Mouse (Mus musculus): Measurements from ENCODE around the gene Spef1. TPM values are rescaled to one million over a fixed set of nuclear protein-coding genes. Genes with fewer than 3 reads are reported as not detected.

Gene Spef1
- polyA plus RNA-seq, 1 experiment from 2014 or later = 3.7 TPM

- TF ChIP-seq CTCF (IDR thresholded peaks at IDR 0.05; ENCODE audit: low read depth) = no peak
- H3K36me3 ChIP-seq (ENCODE audit: insufficient read depth, low read length) = no peaks in the 10 kb centered on the region
- H3K9ac ChIP-seq (ENCODE audit: low read depth, low read length) = peak within 1 kb of the TSS; percentile 81
- WGBS = under 1% methylated on average over 54 of the region's 54 CpGs
- H3K9me3 ChIP-seq (replicated peaks; ENCODE audit: low read length) = no peaks in the 10 kb centered on the region
- peak; percentile 100 for DNase-seq (ENCODE audit: low spot score)
- no peaks in the 10 kb centered on the region for H3K27me3 ChIP-seq (ENCODE audit: insufficient read depth, low read length)
- peak within 1 kb of the TSS; percentile 82 for H3K4me2 ChIP-seq (ENCODE audit: low read length)
- no peaks in the 10 kb centered on the region for H3K4me1 ChIP-seq (replicated peaks; ENCODE audit: insufficient read depth, low read length)
- H3K27ac ChIP-seq = peak within 1 kb of the TSS; percentile 85
- H3K4me3 ChIP-seq (replicated peaks; ENCODE audit: low read depth, low read length) = peak within 1 kb of the TSS; percentile 66
- ATAC-seq (replicated peaks; ENCODE audit: low FRiP score, low read depth) = peak; percentile 97
Measured at GRCm38 (mm10) chr2:131159938-131160581, 27.0 kb downstream of the Spef1 start, which contains the start of gene 1700037H04Rik. Gene 1700037H04Rik, minus strand, starts transcription at chr2:131160081.

GRCm38 (mm10) chr2:131159491-131159910 is 27.6 kb downstream of the Spef1 start:
- ATAC-seq (replicated peaks; ENCODE audit: low FRiP score, low read depth) = peak; percentile 54
- DNase-seq (ENCODE audit: low spot score) = peak; percentile 58
- TF ChIP-seq CTCF (IDR thresholded peaks at IDR 0.05; ENCODE audit: low read depth) = no peak
- Histone ChIP-seq H3K36me3 (ENCODE audit: insufficient read depth, low read length) (peaks cover 4% of the 10 kb centered on the region; the same call in 1 of the 2 replicates), H3K4me3 (replicated peaks; ENCODE audit: low read depth, low read length) (peak overlapping the region; percentile 66), H3K9ac (ENCODE audit: low read depth, low read length) (peak overlapping the region; percentile 81), H3K27me3 (ENCODE audit: insufficient read depth, low read length) (no peaks in the 10 kb centered on the region), H3K27ac (peak overlapping the region; percentile 76; the same call in 1 of the 2 replicates), H3K4me1 (replicated peaks; ENCODE audit: insufficient read depth, low read length) (no peaks in the 10 kb centered on the region), H3K9me3 (replicated peaks; ENCODE audit: low read length) (no peaks in the 10 kb centered on the region), H3K4me2 (ENCODE audit: low read length) (peak overlapping the region; percentile 82)
- under 1% methylated on average over 18 of the region's 18 CpGs for WGBS

- H3K27me3 ChIP-seq (ENCODE audit: insufficient read depth, low read length) = no peaks in the 10 kb centered on the region
- TF ChIP-seq CTCF (IDR thresholded peaks at IDR 0.05; ENCODE audit: low read depth) = no peak
- 89% methylated on average over 7 of the region's 7 CpGs for WGBS
- no peak overlapping the region for H3K27ac ChIP-seq
- DNase-seq (ENCODE audit: low spot score) (no peak), ATAC-seq (replicated peaks; ENCODE audit: low FRiP score, low read depth) (no peak)
- no peaks in the 10 kb centered on the region for H3K4me1 ChIP-seq (replicated peaks; ENCODE audit: insufficient read depth, low read length)
- no peaks in the 10 kb centered on the region for H3K9me3 ChIP-seq (replicated peaks; ENCODE audit: low read length)
- no peak overlapping the region for H3K4me3 ChIP-seq (replicated peaks; ENCODE audit: low read depth, low read length)
- no peak overlapping the region for H3K4me2 ChIP-seq (ENCODE audit: low read length)
- no peak overlapping the region for H3K9ac ChIP-seq (ENCODE audit: low read depth, low read length)
- H3K36me3 ChIP-seq (ENCODE audit: insufficient read depth, low read length) = peaks cover 13% of the 10 kb centered on the region
Measured at GRCm38 (mm10) chr2:131156987-131157386, 30.1 kb downstream of the Spef1 start.

GRCm38 (mm10) chr2:131154036-131154435 is 33.0 kb downstream of the Spef1 start:
- Histone ChIP-seq H3K27me3 (ENCODE audit: insufficient read depth, low read length) (no peaks in the 10 kb centered on the region), H3K27ac (no peak overlapping the region), H3K4me2 (ENCODE audit: low read length) (no peak overlapping the region), H3K4me3 (replicated peaks; ENCODE audit: low read depth, low read length) (no peak overlapping the region), H3K4me1 (replicated peaks; ENCODE audit: insufficient read depth, low read length) (no peaks in the 10 kb centered on the region), H3K9me3 (replicated peaks; ENCODE audit: low read length) (no peaks in the 10 kb centered on the region), H3K9ac (ENCODE audit: low read depth, low read length) (no peak overlapping the region), H3K36me3 (ENCODE audit: insufficient read depth, low read length) (peaks cover 25% of the 10 kb centered on the region)
- WGBS = 87% methylated on average over 4 of the region's 4 CpGs
- ATAC-seq (replicated peaks; ENCODE audit: low FRiP score, low read depth) = no peak
- TF ChIP-seq CTCF (IDR thresholded peaks at IDR 0.05; ENCODE audit: low read depth) = no peak
- no peak for DNase-seq (ENCODE audit: low spot score)

- no peak for TF ChIP-seq CTCF (IDR thresholded peaks at IDR 0.05; ENCODE audit: low read depth)
- ATAC-seq (replicated peaks; ENCODE audit: low FRiP score, low read depth) = no peak
Measured at GRCm38 (mm10) chr2:131152166-131152730, 34.8 kb downstream of the Spef1 start.

GRCm38 (mm10) chr2:131149254-131149578 is 37.9 kb downstream of the Spef1 start:
- no peak for ATAC-seq (replicated peaks; ENCODE audit: low FRiP score, low read depth)
- 86% methylated on average over 3 of the region's 3 CpGs for WGBS
- H3K27me3 ChIP-seq (ENCODE audit: insufficient read depth, low read length) = no peaks in the 10 kb centered on the region
- no peaks in the 10 kb centered on the region for H3K4me1 ChIP-seq (replicated peaks; ENCODE audit: insufficient read depth, low read length)
- H3K4me2 ChIP-seq (ENCODE audit: low read length) = no peak overlapping the region
- H3K9ac ChIP-seq (ENCODE audit: low read depth, low read length) = no peak overlapping the region
- H3K4me3 ChIP-seq (replicated peaks; ENCODE audit: low read depth, low read length) = no peak overlapping the region
- DNase-seq (ENCODE audit: low spot score) = no peak
- no peak for TF ChIP-seq CTCF (IDR thresholded peaks at IDR 0.05; ENCODE audit: low read depth)
- peak overlapping the region; percentile 36; the same call in 1 of the 2 replicates for H3K27ac ChIP-seq
- H3K9me3 ChIP-seq (replicated peaks; ENCODE audit: low read length) = no peaks in the 10 kb centered on the region
- H3K36me3 ChIP-seq (ENCODE audit: insufficient read depth, low read length) = peaks cover 59% of the 10 kb centered on the region; the same call in 1 of the 2 replicates

More at GRCm38 (mm10) chr2:131152166-131152730, 34.8 kb downstream of the Spef1 start:
- Histone ChIP-seq H3K4me1 (replicated peaks; ENCODE audit: insufficient read depth, low read length) (no peaks in the 10 kb centered on the region), H3K4me2 (ENCODE audit: low read length) (no peak overlapping the region), H3K4me3 (replicated peaks; ENCODE audit: low read depth, low read length) (no peak overlapping the region), H3K27ac (no peak overlapping the region), H3K27me3 (ENCODE audit: insufficient read depth, low read length) (no peaks in the 10 kb centered on the region), H3K9ac (ENCODE audit: low read depth, low read length) (no peak overlapping the region), H3K9me3 (replicated peaks; ENCODE audit: low read length) (no peaks in the 10 kb centered on the region), H3K36me3 (ENCODE audit: insufficient read depth, low read length) (peaks cover 38% of the 10 kb centered on the region)
- no peak for DNase-seq (ENCODE audit: low spot score)
- WGBS = 95% methylated on average over 7 of the region's 7 CpGs

Measured in kidney, postnatal 0 days (tissue).